Mouse (Mus musculus): ENCODE data around the gene Gtsf1. TPM values are rescaled to one million over a fixed set of nuclear protein-coding genes. Genes with fewer than 3 reads are reported as not detected.

The Gtsf1 gene
- polyA plus RNA-seq, 1 experiment from 2014 or later: not detected

DNA sequence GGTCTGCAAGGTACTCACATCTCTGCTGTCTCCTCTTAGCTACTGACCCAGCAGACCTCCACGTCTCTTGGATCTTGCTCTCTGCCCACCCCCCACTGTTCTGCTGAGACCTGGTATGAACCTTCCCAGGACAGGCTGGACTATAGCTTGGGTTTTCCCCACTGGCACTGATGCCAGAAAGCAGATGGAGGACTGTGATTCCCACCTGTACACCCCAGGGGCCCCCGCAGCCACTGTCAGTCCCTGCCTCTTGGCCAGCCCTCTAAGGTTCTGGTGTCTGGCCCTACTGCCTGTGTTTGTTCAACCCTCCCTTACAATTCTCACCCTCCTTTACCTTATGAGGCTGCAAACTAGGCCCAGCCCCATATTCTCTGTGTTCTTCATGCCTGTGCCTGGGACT is 75.6 kb downstream of the Gtsf1 start:
- no peak overlapping the region for H3K27ac ChIP-seq (ENCODE audit: low read depth, low read length)

DNA sequence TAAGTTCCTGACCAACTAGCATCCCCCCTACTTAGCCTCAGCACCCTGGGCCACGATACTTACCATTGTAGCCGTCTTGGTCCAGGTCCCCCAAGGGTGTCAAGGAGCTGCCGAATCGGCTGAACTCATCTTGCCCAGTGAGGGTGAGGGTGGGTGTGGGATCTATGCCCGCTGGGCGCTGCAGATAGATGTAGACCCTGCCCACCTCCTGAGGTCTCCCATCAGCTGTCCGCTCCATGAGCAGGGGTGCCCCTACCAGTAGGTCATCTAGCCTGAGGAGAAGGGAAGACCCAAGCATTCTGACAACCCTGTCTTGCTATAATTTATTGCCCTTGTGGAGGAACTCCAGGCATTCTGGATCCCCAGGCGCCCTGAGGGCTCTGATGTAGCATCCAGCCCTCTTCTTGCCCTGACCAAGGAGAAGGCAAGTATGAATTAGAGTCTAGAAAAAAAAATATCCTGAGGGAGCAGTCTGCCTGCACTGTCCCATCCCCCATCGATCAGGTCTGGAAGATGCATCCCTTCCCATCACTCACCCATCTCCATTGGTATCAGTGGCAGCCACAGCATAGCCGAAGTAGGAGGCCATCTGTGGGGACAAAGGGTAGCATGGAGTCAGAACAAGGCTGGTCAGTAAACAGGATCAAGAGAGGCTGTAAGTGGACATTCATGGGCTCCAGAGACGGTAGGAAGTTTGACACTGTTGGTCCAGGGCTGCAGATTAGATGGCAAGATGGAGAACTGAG is 76.6 kb downstream of the Gtsf1 start:
- Histone ChIP-seq H3K27ac (ENCODE audit: low read depth, low read length) (no peak overlapping the region), H3K36me3 (ENCODE audit: control insufficient read depth, insufficient read depth, low read length) (peaks cover 68% of the 10 kb centered on the region), H3K27me3 (ENCODE audit: control insufficient read depth, insufficient read depth, low read length) (no peaks in the 10 kb centered on the region), H3K4me2 (replicated peaks; ENCODE audit: low read depth, low read length) (no peak overlapping the region), H3K4me3 (ENCODE audit: low read length) (no peak overlapping the region), H3K9ac (ENCODE audit: low read depth, low read length) (no peak overlapping the region), H3K9me3 (ENCODE audit: control insufficient read depth, low read length) (no peaks in the 10 kb centered on the region), H3K4me1 (ENCODE audit: control insufficient read depth, insufficient read depth, low read length) (no peaks in the 10 kb centered on the region)
- WGBS: 93% methylated on average over 11 of the region's 11 CpGs
- ATAC-seq (ENCODE audit: low FRiP score, low TSS enrichment): no peak

More for the DNA sequence above, 75.6 kb downstream of the Gtsf1 start:
- Histone ChIP-seq H3K4me1 (ENCODE audit: control insufficient read depth, insufficient read depth, low read length) (0 out of 2 replicates have a peak, but pooled peaks cover 3% of the 10 kb centered on the region), H3K27me3 (ENCODE audit: control insufficient read depth, insufficient read depth, low read length) (no peaks in the 10 kb centered on the region), H3K4me3 (ENCODE audit: low read length) (no peak overlapping the region), H3K9me3 (ENCODE audit: control insufficient read depth, low read length) (no peaks in the 10 kb centered on the region), H3K36me3 (ENCODE audit: control insufficient read depth, insufficient read depth, low read length) (peaks cover 59% of the 10 kb centered on the region), H3K9ac (ENCODE audit: low read depth, low read length) (no peak overlapping the region), H3K4me2 (replicated peaks; ENCODE audit: low read depth, low read length) (no peak overlapping the region)
- WGBS: 70% methylated on average over 2 of the region's 2 CpGs
- no peak for ATAC-seq (ENCODE audit: low FRiP score, low TSS enrichment)

DNA sequence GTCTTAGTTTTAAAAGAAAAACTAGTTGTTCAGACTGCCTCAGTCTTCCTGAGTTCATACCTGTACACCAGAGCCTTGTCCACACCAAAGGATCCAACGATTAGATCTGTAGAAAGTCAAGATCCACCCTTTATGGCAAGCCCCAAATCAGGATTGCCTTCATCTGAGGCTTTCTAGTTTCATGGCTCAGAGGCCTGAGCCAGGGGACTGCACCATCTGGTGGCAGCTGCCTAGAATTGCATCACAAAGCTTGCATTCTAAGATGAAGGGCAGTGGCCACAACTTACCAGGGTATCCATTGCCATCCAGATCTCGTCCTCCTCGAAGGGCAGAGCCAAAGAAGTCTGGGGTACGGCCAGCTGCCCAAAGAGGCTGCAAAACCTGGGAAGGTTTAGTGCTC is 77.4 kb downstream of the Gtsf1 start:
- Histone ChIP-seq H3K4me3 (ENCODE audit: low read length) (no peak overlapping the region), H3K9me3 (ENCODE audit: control insufficient read depth, low read length) (no peaks in the 10 kb centered on the region), H3K4me2 (replicated peaks; ENCODE audit: low read depth, low read length) (no peak overlapping the region), H3K4me1 (ENCODE audit: control insufficient read depth, insufficient read depth, low read length) (no peaks in the 10 kb centered on the region), H3K27me3 (ENCODE audit: control insufficient read depth, insufficient read depth, low read length) (no peaks in the 10 kb centered on the region), H3K36me3 (ENCODE audit: control insufficient read depth, insufficient read depth, low read length) (peaks cover 75% of the 10 kb centered on the region), H3K27ac (ENCODE audit: low read depth, low read length) (no peak overlapping the region), H3K9ac (ENCODE audit: low read depth, low read length) (no peak overlapping the region)
- no peak for ATAC-seq (ENCODE audit: low FRiP score, low TSS enrichment)
- 32% methylated on average over 4 of the region's 4 CpGs for WGBS

Other genes with a start within 250 kb of the Gtsf1 start
- gene Cbx5, start 190.7 kb downstream of the Gtsf1 start, polyA plus RNA-seq (2014; fragmentation: Nextera tagmentation; extraction: Ambion mirVana): 146 and 161 TPM in 2 replicates
- 1,180 and 1,314 TPM in 2 replicates for gene Hnrnpa1, start 190.0 kb downstream of the Gtsf1 start, polyA plus RNA-seq (2014; fragmentation: Nextera tagmentation; extraction: Ambion mirVana)
- 3.1 and 3.9 TPM in 2 replicates for gene Nfe2, start 172.1 kb downstream of the Gtsf1 start, polyA plus RNA-seq (2014; fragmentation: Nextera tagmentation; extraction: Ambion mirVana)
- 290 and 322 TPM in 2 replicates for gene Copz1, start 157.8 kb downstream of the Gtsf1 start, polyA plus RNA-seq (2014; fragmentation: Nextera tagmentation; extraction: Ambion mirVana)
- 0.47 and 0.69 TPM in 2 replicates for gene Gpr84, start 119.9 kb downstream of the Gtsf1 start, polyA plus RNA-seq (2014; fragmentation: Nextera tagmentation; extraction: Ambion mirVana)
- gene Zfp385a, start 90.4 kb downstream of the Gtsf1 start, polyA plus RNA-seq (2014; fragmentation: Nextera tagmentation; extraction: Ambion mirVana): 12.3 and 18.2 TPM in 2 replicates
- 19.6 and 37.4 TPM in 2 replicates for gene Itga5, start 63.7 kb downstream of the Gtsf1 start, polyA plus RNA-seq (2014; fragmentation: Nextera tagmentation; extraction: Ambion mirVana)
- not detected in 2 replicates for gene Gtsf2, start 18.0 kb upstream of the Gtsf1 start, polyA plus RNA-seq (2014; fragmentation: Nextera tagmentation; extraction: Ambion mirVana)
- 0.94 and 2.3 TPM in 2 replicates for gene Nckap1l, start 23.3 kb upstream of the Gtsf1 start, polyA plus RNA-seq (2014; fragmentation: Nextera tagmentation; extraction: Ambion mirVana)
- gene Pde1b, start 72.6 kb upstream of the Gtsf1 start, polyA plus RNA-seq (2014; fragmentation: Nextera tagmentation; extraction: Ambion mirVana): 3.1 and 4.9 TPM in 2 replicates
- gene Ppp1r1a, start 107.5 kb upstream of the Gtsf1 start, polyA plus RNA-seq (2014; fragmentation: Nextera tagmentation; extraction: Ambion mirVana): 19.2 and 21.2 TPM in 2 replicates
- not detected in 2 replicates for gene Glycam1, start 134.6 kb upstream of the Gtsf1 start, polyA plus RNA-seq (2014; fragmentation: Nextera tagmentation; extraction: Ambion mirVana)